Mouse (Mus musculus): Measurements from ENCODE around the gene Gm20449. TPM values are rescaled to one million over a fixed set of nuclear protein-coding genes. Genes with fewer than 3 reads are reported as not detected.
"Not testable (repeated sequence)": the region's sequence is repeated elsewhere in the genome, so short reads cannot be mapped to it uniquely, and the experiment has no call there.

Gm20449 gene
- not detected in 2 replicates for polyA plus RNA-seq (2011; ENCODE audit: insufficient read depth, insufficient read length, low replicate concordance, missing spikeins)

- WGBS, result 0% methylated on average over 18 of the region's 18 CpGs
- Histone ChIP-seq H3K4me1 (ENCODE audit: control insufficient read depth, insufficient read depth, low read length) (no peaks in the 10 kb centered on the region), H3K4me3 (replicated peaks; ENCODE audit: control insufficient read depth, low read depth, low read length) (peak within 1 kb of the TSS; percentile 69), H3K27ac (ENCODE audit: control insufficient read depth, insufficient read depth, low read depth, low read length, poor library complexity) (peak within 1 kb of the TSS; percentile 29; the same call in 1 of the 2 replicates)
- no peak for TF ChIP-seq CTCF (IDR thresholded peaks at IDR 0.05; ENCODE audit: control insufficient read depth, insufficient read depth, low read length)
- TF ChIP-seq POLR2A (IDR thresholded peaks at IDR 0.05; ENCODE audit: borderline replicate concordance, control insufficient read depth, low read depth, low read length), result no peak
These were observed at the start of gene Gm20449, which contains the start of gene AW146154 for GRCm38 (mm10) chr7:41499389-41500049. Gm20449 (minus strand) TSS chr7:41499417. AW146154 (minus strand) TSS chr7:41499890.

- Histone ChIP-seq H3K27ac (ENCODE audit: control insufficient read depth, insufficient read depth, low read depth, low read length, poor library complexity) (no peak overlapping the region), H3K4me3 (replicated peaks; ENCODE audit: control insufficient read depth, low read depth, low read length) (no peak overlapping the region), H3K4me1 (ENCODE audit: control insufficient read depth, insufficient read depth, low read length) (no peaks in the 10 kb centered on the region)
- 89% methylated on average over 3 of the region's 3 CpGs for WGBS
- no peak for TF ChIP-seq POLR2A (IDR thresholded peaks at IDR 0.05; ENCODE audit: borderline replicate concordance, control insufficient read depth, low read depth, low read length)
These were observed 13.5 kb upstream of the Gm20449 start for GRCm38 (mm10) chr7:41512672-41513071.

GRCm38 (mm10) chr7:41512207-41512606 is 13.0 kb upstream of the Gm20449 start:
- H3K4me1 ChIP-seq (ENCODE audit: control insufficient read depth, insufficient read depth, low read length), result no peaks in the 10 kb centered on the region
- no peak overlapping the region for H3K27ac ChIP-seq (ENCODE audit: control insufficient read depth, insufficient read depth, low read depth, low read length, poor library complexity)
- TF ChIP-seq CTCF (IDR thresholded peaks at IDR 0.05; ENCODE audit: control insufficient read depth, insufficient read depth, low read length) (no peak), POLR2A (IDR thresholded peaks at IDR 0.05; ENCODE audit: borderline replicate concordance, control insufficient read depth, low read depth, low read length) (no peak)
- 13% methylated on average over 1 of the region's 1 CpGs for whole genome bisulfite sequencing
- H3K4me3 ChIP-seq (replicated peaks; ENCODE audit: control insufficient read depth, low read depth, low read length), result no peak overlapping the region

- 32% methylated on average over 1 of the region's 1 CpGs for WGBS
- no peak for TF ChIP-seq CTCF (IDR thresholded peaks at IDR 0.05; ENCODE audit: control insufficient read depth, insufficient read depth, low read length)
- TF ChIP-seq POLR2A (IDR thresholded peaks at IDR 0.05; ENCODE audit: borderline replicate concordance, control insufficient read depth, low read depth, low read length), result no peak
- no peak overlapping the region for H3K27ac ChIP-seq (ENCODE audit: control insufficient read depth, insufficient read depth, low read depth, low read length, poor library complexity)
- no peak overlapping the region for H3K4me3 ChIP-seq (replicated peaks; ENCODE audit: control insufficient read depth, low read depth, low read length)
- no peaks in the 10 kb centered on the region for H3K4me1 ChIP-seq (ENCODE audit: control insufficient read depth, insufficient read depth, low read length)
These were observed 3.2 kb upstream of the Gm20449 start for GRCm38 (mm10) chr7:41502402-41502801.

- WGBS, result 11% methylated on average over 22 of the region's 22 CpGs
- H3K27ac ChIP-seq (ENCODE audit: control insufficient read depth, insufficient read depth, low read depth, low read length, poor library complexity), result no peak overlapping the region
These were observed 1.1 kb upstream of the Gm20449 start for GRCm38 (mm10) chr7:41500151-41500934.

GRCm38 (mm10) chr7:41499018-41499388 is 214 bp downstream of the Gm20449 start:
- H3K4me3 ChIP-seq (replicated peaks; ENCODE audit: control insufficient read depth, low read depth, low read length), result peak overlapping the region; percentile 69
- H3K4me1 ChIP-seq (ENCODE audit: control insufficient read depth, insufficient read depth, low read length), result not testable (repeated sequence)
- peak overlapping the region; percentile 29; the same call in 1 of the 2 replicates for H3K27ac ChIP-seq (ENCODE audit: control insufficient read depth, insufficient read depth, low read depth, low read length, poor library complexity)
- WGBS, result under 1% methylated on average over 6 of the region's 6 CpGs

More at GRCm38 (mm10) chr7:41500151-41500934, 1.1 kb upstream of the Gm20449 start:
- Histone ChIP-seq H3K4me1 (ENCODE audit: control insufficient read depth, insufficient read depth, low read length) (no peaks in the 10 kb centered on the region), H3K4me3 (replicated peaks; ENCODE audit: control insufficient read depth, low read depth, low read length) (peak overlapping the region; percentile 69)
- no peak for TF ChIP-seq CTCF (IDR thresholded peaks at IDR 0.05; ENCODE audit: control insufficient read depth, insufficient read depth, low read length)

GRCm38 (mm10) chr7:41498464-41498863 is 753 bp downstream of the Gm20449 start:
- WGBS, result 70% methylated on average over 4 of the region's 4 CpGs
- H3K27ac ChIP-seq (ENCODE audit: control insufficient read depth, insufficient read depth, low read depth, low read length, poor library complexity); H3K4me1 ChIP-seq (ENCODE audit: control insufficient read depth, insufficient read depth, low read length); H3K4me3 ChIP-seq (replicated peaks; ENCODE audit: control insufficient read depth, low read depth, low read length): not testable (repeated sequence)

GRCm38 (mm10) chr7:41497871-41498270 is 1.3 kb downstream of the Gm20449 start:
- Histone ChIP-seq H3K4me1 (ENCODE audit: control insufficient read depth, insufficient read depth, low read length) (no peaks in the 10 kb centered on the region), H3K27ac (ENCODE audit: control insufficient read depth, insufficient read depth, low read depth, low read length, poor library complexity) (no peak overlapping the region), H3K4me3 (replicated peaks; ENCODE audit: control insufficient read depth, low read depth, low read length) (no peak overlapping the region)
- TF ChIP-seq CTCF (IDR thresholded peaks at IDR 0.05; ENCODE audit: control insufficient read depth, insufficient read depth, low read length), result no peak
- TF ChIP-seq POLR2A (IDR thresholded peaks at IDR 0.05; ENCODE audit: borderline replicate concordance, control insufficient read depth, low read depth, low read length), result no peak
- 90% methylated on average over 2 of the region's 2 CpGs for WGBS
